Mouse (Mus musculus): ENCODE data around the gene Elovl2.

DNA sequence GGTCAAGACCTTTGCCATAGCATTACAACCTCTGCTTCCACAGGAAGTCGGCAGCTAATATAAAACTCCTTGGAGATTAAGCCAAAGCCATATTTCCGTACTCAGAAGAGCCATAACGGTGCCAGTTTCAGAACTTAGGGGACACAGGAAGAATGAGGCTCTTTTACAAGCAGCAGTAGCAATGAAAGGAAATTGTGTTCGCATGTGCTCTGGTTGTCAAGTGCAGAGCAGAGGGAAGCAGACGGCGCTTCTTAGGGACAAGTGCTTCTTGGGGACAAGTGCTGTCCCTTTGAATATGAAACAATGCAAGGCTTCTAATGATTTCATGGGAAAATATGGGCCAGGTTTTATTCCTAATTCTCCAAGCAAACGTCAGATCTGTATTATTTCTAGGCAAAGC, 16.9 kb downstream of the Elovl2 start:
- TF ChIP-seq ZC3H11A (IDR thresholded peaks at IDR 0.05; ENCODE audit: borderline replicate concordance, low read depth, low read length) (no peak), MAFK (IDR thresholded peaks at IDR 0.05; ENCODE audit: insufficient read depth, low read depth, low read length) (no peak)
